Mouse (Mus musculus): ENCODE data around the gene Gna11.

Gna11 gene

DNA sequence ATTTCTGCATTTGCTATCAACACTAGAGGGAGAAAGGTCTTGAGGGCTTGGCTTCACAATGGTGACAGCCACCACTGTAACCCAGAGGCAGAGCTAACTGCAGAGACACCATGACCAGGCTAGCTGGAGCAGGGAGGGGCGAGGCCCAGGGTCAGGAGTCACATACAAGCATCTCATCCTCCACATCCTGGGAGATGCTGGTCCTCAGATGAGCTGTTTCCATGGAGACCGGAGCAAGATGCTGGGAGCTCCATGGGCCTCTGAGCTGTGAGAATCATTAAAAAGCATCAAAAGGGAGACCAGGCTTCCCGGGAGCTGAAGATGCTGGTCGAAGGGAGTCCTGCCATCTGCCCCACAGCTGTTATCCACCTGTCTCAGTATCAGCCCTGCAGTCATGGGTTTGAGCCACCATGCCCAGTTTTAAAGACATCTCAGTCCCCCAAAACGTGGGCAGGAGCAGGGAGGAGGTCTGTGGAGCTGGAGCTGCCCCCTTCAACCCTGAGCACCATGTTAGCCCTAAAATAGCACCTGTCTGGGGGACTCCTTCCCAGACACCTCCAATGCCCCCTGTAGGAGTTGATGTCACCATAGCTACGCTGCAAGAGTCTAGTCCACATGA is 60.4 kb downstream of the Gna11 start:
- DNase-seq: no peak

- no peak for DNase-seq
Measured at GRCm38 (mm10) chr10:81483983-81484382, 61.0 kb downstream of the Gna11 start.

- DNase-seq: peak in 1 of 2 experiments; percentile 69
Measured at GRCm38 (mm10) chr10:81482533-81482889, 62.5 kb downstream of the Gna11 start, which contains the start of gene Celf5. Gene Celf5, minus strand, starts transcription at chr10:81482709.

GRCm38 (mm10) chr10:81481605-81482532 is 63.1 kb downstream of the Gna11 start:
- DNase-seq: no peak
